8 mouse cellular contexts compared by ENCODE assay signal in genomic region chr7:130174525-130174924, GRCm38 (mm10).
DNase-seq lines count a peak whose midpoint lies in the region; ATAC-seq and TF ChIP-seq lines count a peak whose summit lies in the region.
"Had no signal": no experiment of that assay in that cellular context is flagged by ENCODE, and none has a peak within 500 bp of the region (broad histone marks: within the 10 kb centered on the region; RNA-seq: fewer than 3 reads in every experiment).

No protein-coding gene starts in this region.

- ATAC-seq in midbrain, postnatal 0 days (ENCODE audit: low FRiP score) = no peak
- ATAC-seq in midbrain, embryonic 13.5 days = no peak
- peak; percentile 63 for ATAC-seq in limb, embryonic 15.5 days (ENCODE audit: insufficient number of reproducible peaks, low FRiP score, low TSS enrichment, low read depth)

- 0 out of 2 replicates have a peak, but pooled peaks cover 1% of the 10 kb centered on the region for H3K36me3 ChIP-seq in midbrain, postnatal 0 days (ENCODE audit: insufficient read depth, low read length)
- H3K36me3 ChIP-seq in midbrain, embryonic 13.5 days = peaks cover 64% of the 10 kb centered on the region
- H3K36me3 ChIP-seq in limb, embryonic 15.5 days = peaks cover 58% of the 10 kb centered on the region

- DNase-seq in midbrain, postnatal 0 days (ENCODE audit: low spot score) = peak; percentile 15
- peak; percentile 52 for DNase-seq in gastrocnemius, postnatal 25 days
- peak; percentile 40 for DNase-seq in testis, postnatal 14 days (ENCODE audit: low spot score)
- DNase-seq in MN1 (ENCODE audit: low spot score) (no peak), liver (no peak)
- DNase-seq: embryo, embryonic 11 days had no signal

- WGBS in midbrain, postnatal 0 days = 72% methylated on average over 7 of the region's 7 CpGs
- WGBS in midbrain, embryonic 13.5 days = 86% methylated on average over 7 of the region's 7 CpGs
- 40% methylated on average over 7 of the region's 7 CpGs for WGBS in limb, embryonic 15.5 days

- H3K9ac ChIP-seq in midbrain, postnatal 0 days (replicated peaks; ENCODE audit: low read length, poor library complexity, severe bottlenecking) = no peak overlapping the region
- no peak overlapping the region for H3K9ac ChIP-seq in midbrain, embryonic 13.5 days (replicated peaks)
- no peak overlapping the region for H3K9ac ChIP-seq in limb, embryonic 15.5 days

- no peak overlapping the region for H3K27ac ChIP-seq in midbrain, postnatal 0 days (ENCODE audit: low read depth, low read length)
- H3K27ac ChIP-seq in midbrain, embryonic 13.5 days = no peak overlapping the region
- H3K27ac ChIP-seq in limb, embryonic 15.5 days = peak overlapping the region; percentile 69

- no peak overlapping the region for H3K4me2 ChIP-seq in midbrain, postnatal 0 days (ENCODE audit: low read depth, low read length, poor library complexity, severe bottlenecking)
- H3K4me2 ChIP-seq in midbrain, embryonic 13.5 days (replicated peaks) = no peak overlapping the region
- H3K4me2 ChIP-seq in limb, embryonic 15.5 days = no peak overlapping the region

- no peak for TF ChIP-seq CTCF in midbrain, postnatal 0 days (IDR thresholded peaks at IDR 0.05)

- no peaks in the 10 kb centered on the region for H3K27me3 ChIP-seq in midbrain, postnatal 0 days (ENCODE audit: insufficient read depth, low read length)
- H3K27me3 ChIP-seq in midbrain, embryonic 13.5 days = peaks cover 53% of the 10 kb centered on the region
- H3K27me3 ChIP-seq in limb, embryonic 15.5 days = no peaks in the 10 kb centered on the region

- no peaks in the 10 kb centered on the region for H3K4me1 ChIP-seq in midbrain, postnatal 0 days (ENCODE audit: insufficient read depth, low read length)
- no peaks in the 10 kb centered on the region for H3K4me1 ChIP-seq in midbrain, embryonic 13.5 days (replicated peaks)
- H3K4me1 ChIP-seq in limb, embryonic 15.5 days = peaks cover 17% of the 10 kb centered on the region

- H3K4me3 ChIP-seq in midbrain, postnatal 0 days (ENCODE audit: low read depth, low read length) = no peak overlapping the region
- H3K4me3 ChIP-seq in midbrain, embryonic 13.5 days (replicated peaks) = no peak overlapping the region
- no peak overlapping the region for H3K4me3 ChIP-seq in limb, embryonic 15.5 days

- H3K9me3 ChIP-seq in midbrain, postnatal 0 days (ENCODE audit: low read length) = no peaks in the 10 kb centered on the region
- H3K9me3 ChIP-seq in midbrain, embryonic 13.5 days = no peaks in the 10 kb centered on the region
- H3K9me3 ChIP-seq in limb, embryonic 15.5 days = no peaks in the 10 kb centered on the region

Comparison
In these comparisons a context has a peak if more than half of its experiments do, and no peak if none do; other contexts are left out.
1. DNase-seq: peak in midbrain, postnatal 0 days (single experiment), gastrocnemius, postnatal 25 days (single experiment) and testis, postnatal 14 days (single experiment); none in MN1 (single experiment) and liver (single experiment).